Mouse (Mus musculus) heart, postnatal 0 days (tissue): ENCODE measurements at regions not wholly inside any gene's neighbourhood (a gene's known extent, or its start where the extent isn't known, plus 50 kb on each side); places are given as distances from the start of the nearest gene placed in this dataset.

Source experiments
- ATAC-seq: fragments of 200-750 bp; cut with Nextera tagmentation; 2 replicates; pipeline ENCODE4 v1.8.0; 2017; ENCODE audit warnings: low read depth, moderate number of reproducible peaks, moderate library complexity; ENCODE audit not compliant: insufficient read depth
- DNase-seq: peaks from one replicate; pipeline ENCODE4 v3.0.0-alpha.2; 2016; ENCODE audit warnings: low spot score
- H3K27ac ChIP-seq: fragments of 300-500 bp; sonication (generic); 2 replicates; pipeline ENCODE4 v1.5.1; 2014; ENCODE audit warnings: low read depth, mild to moderate bottlenecking
- H3K27me3 ChIP-seq: fragments of 300-500 bp; sonication (generic); 2 replicates; pipeline ENCODE4 v1.6.1; 2014; ENCODE audit warnings: low read length, mixed read lengths; ENCODE audit not compliant: control insufficient read depth, insufficient read depth
- H3K36me3 ChIP-seq: fragments of 300-500 bp; sonication (generic); replicated peaks from 2 replicates; pipeline ENCODE4 v1.6.1; 2014; ENCODE audit warnings: low read length, mixed read lengths; ENCODE audit not compliant: control insufficient read depth, insufficient read depth
- H3K4me1 ChIP-seq: fragments of 300-500 bp; sonication (generic); 2 replicates; pipeline ENCODE4 v1.6.1; 2014; ENCODE audit warnings: antibody characterized with exemption; ENCODE audit not compliant: control insufficient read depth, insufficient read depth
- H3K4me2 ChIP-seq: fragments of 300-500 bp; sonication (generic); 2 replicates; pipeline ENCODE4 v1.6.1; 2014; ENCODE audit warnings: low read depth, mild to moderate bottlenecking, low read length, moderate library complexity
- H3K4me3 ChIP-seq: fragments of 300-500 bp; sonication (generic); 2 replicates; pipeline ENCODE4 v1.5.1; 2014; ENCODE audit warnings: low read depth, low read length
- H3K9ac ChIP-seq: fragments of 300-500 bp; sonication (generic); replicated peaks from 2 replicates; pipeline ENCODE4 v1.6.1; 2014; ENCODE audit warnings: low read depth, low read length, mixed read lengths
- H3K9me3 ChIP-seq: fragments of 300-500 bp; sonication (generic); replicated peaks from 2 replicates; pipeline ENCODE4 v1.6.1; 2016; ENCODE audit warnings: low read length; ENCODE audit not compliant: control insufficient read depth
- CTCF ChIP-seq: IDR thresholded peaks from 2 replicates; pipeline ENCODE4 v1.5.1; 2016; ENCODE audit warnings: antibody characterized with exemption, control low read depth, low read depth
- EP300 ChIP-seq: IDR thresholded peaks from 2 replicates; pipeline ENCODE4 v1.6.1; 2016; ENCODE audit warnings: antibody characterized with exemption, low read depth
- WGBS: fragments of 180-500 bp; shearing (Covaris S2); extraction: QIAGEN DNeasy Blood & Tissue Kit; methylation state at CpG from one replicate; pipeline ENCODE4 v1.1.7; 2014; 5-methylcytosine and 5-hydroxymethylcytosine counted together

DNA sequence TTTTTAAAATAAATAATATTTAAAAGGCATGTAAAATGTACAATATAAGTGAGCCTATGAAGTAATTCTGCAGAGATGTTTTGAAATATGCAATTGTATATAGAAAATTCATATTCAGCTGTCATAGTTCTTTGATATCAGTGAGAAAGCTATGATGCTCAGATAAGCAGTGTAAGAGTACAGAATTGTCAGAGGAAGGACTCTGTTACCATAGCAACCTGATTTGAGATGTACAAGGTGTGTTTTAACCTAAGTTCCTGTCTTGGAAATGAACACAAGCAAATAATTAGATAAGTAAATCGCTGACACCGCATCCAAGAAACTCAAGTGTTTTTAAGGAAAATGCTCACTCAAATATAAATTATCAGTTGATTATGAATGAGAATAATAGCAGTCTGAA lies 271.8 kb downstream of the Gabrg2 start:
- H3K27ac ChIP-seq, result no peak overlapping the region
- 85% methylated on average over 2 of the region's 2 CpGs for whole genome bisulfite sequencing
- no peaks in the 10 kb centered on the region for H3K9me3 ChIP-seq
- no peak overlapping the region for H3K4me3 ChIP-seq
- DNase-seq, result no peak
- H3K27me3 ChIP-seq, result no peaks in the 10 kb centered on the region
- TF ChIP-seq EP300, result no peak
- no peak for TF ChIP-seq CTCF
- no peak overlapping the region for H3K9ac ChIP-seq
- no peak for ATAC-seq
- no peaks in the 10 kb centered on the region for H3K4me1 ChIP-seq
- no peaks in the 10 kb centered on the region for H3K36me3 ChIP-seq
- no peak overlapping the region for H3K4me2 ChIP-seq

DNA sequence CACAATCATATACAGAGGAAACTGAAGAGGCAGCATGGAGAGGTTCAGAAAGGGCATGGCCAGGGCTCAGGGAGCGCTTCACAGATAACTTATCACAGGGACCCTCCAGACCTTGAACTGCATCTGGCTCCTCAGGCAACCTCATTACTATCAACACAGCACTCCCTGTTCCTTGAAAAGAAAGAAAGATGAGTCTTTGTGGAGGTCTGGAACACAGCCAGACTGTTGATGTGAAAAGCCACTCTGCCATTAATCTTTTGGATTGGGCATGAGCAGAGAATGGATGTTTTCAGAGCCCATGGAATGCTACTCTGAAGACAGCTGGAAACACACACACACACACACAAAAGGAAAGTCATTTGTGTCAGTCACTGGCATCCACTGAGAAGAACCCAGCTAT lies 284.0 kb downstream of the Gabrg2 start:
- Histone ChIP-seq H3K27me3 (no peaks in the 10 kb centered on the region), H3K36me3 (no peaks in the 10 kb centered on the region), H3K4me2 (no peak overlapping the region), H3K4me1 (no peaks in the 10 kb centered on the region), H3K4me3 (no peak overlapping the region), H3K9me3 (no peaks in the 10 kb centered on the region), H3K27ac (no peak overlapping the region), H3K9ac (no peak overlapping the region)
- DNase-seq (no peak), ATAC-seq (no peak)
- 60% methylated on average over 1 of the region's 1 CpGs for WGBS
- TF ChIP-seq CTCF, result no peak

DNA sequence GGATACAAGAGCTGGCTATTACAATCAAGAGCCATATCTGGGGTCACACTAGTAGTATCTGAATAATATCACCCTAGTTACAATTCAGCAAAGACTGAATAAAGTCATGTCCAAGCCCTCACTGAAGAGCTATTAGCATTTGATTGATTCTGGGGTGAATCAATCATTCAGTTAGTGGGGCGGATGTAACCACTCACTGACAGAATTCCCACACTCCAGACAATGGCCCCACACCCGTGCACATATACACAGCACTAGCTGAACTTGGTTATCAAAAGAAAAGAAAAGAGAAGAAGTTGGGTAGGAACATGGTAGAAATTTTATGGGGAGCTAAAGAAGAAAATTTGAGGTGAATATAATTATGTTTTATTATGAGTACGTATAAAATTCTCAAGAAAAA lies 310.0 kb downstream of the Gabrg2 start:
- Histone ChIP-seq H3K9ac (no peak overlapping the region), H3K4me3 (no peak overlapping the region), H3K9me3 (no peaks in the 10 kb centered on the region), H3K4me1 (no peaks in the 10 kb centered on the region), H3K27me3 (no peaks in the 10 kb centered on the region), H3K27ac (no peak overlapping the region), H3K36me3 (no peaks in the 10 kb centered on the region), H3K4me2 (no peak overlapping the region)
- ATAC-seq (no peak), DNase-seq (no peak)
- WGBS, result 67% methylated on average over 3 of the region's 3 CpGs
- TF ChIP-seq CTCF, result no peak
- no peak for TF ChIP-seq EP300

DNA sequence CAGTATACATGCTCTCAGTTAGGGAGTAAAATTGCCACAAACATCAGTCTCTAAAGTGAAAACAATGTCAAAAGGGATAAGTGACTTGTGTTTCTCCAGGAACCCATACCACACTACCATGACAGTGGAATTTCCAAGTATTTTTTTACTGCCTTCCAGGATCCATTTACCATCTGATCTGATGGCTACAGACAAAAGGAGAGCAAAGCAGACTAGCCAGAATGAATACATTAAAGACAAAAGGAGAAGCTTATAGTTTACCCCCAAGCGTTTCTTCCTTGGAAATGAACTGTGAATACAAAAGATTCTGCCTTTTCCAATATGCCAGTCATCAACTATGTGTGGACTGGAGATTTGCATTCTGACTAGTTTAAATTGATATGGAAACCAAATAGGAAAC lies 317.7 kb downstream of the Gabrg2 start:
- no peak for TF ChIP-seq CTCF
- TF ChIP-seq EP300, result no peak
- Histone ChIP-seq H3K27me3 (no peaks in the 10 kb centered on the region), H3K4me1 (no peaks in the 10 kb centered on the region), H3K4me3 (no peak overlapping the region), H3K27ac (no peak overlapping the region), H3K9me3 (no peaks in the 10 kb centered on the region), H3K9ac (no peak overlapping the region), H3K36me3 (no peaks in the 10 kb centered on the region), H3K4me2 (no peak overlapping the region)
- WGBS, result 58% methylated on average over 1 of the region's 1 CpGs
- no peak for ATAC-seq
- no peak for DNase-seq

DNA sequence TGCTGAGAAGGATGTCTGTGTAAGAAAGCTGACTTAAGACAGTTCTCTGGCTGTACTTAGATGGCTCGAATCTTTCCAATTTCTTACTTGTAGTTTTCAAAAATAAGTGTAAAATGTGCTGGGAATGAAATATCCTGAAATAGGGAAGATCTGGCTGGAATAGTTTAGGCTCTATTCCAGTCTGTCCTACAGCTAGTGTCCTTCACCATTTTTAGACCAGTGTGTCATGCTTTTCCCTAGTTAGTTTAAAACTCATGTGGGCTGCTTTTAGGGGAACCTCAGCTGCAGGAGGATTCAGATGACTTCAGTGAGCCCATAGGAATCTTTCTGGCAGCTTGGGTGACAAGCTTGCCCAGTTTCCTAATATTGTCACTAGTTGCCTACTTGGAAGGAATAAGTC lies 348.1 kb downstream of the Gabrg2 start:
- no peak overlapping the region for H3K27ac ChIP-seq
- no peaks in the 10 kb centered on the region for H3K9me3 ChIP-seq
- ATAC-seq (no peak), DNase-seq (no peak)
- H3K4me3 ChIP-seq, result no peak overlapping the region
- TF ChIP-seq CTCF (no peak), EP300 (no peak)
- no peaks in the 10 kb centered on the region for H3K27me3 ChIP-seq
- WGBS, result 45% methylated on average over 1 of the region's 1 CpGs
- no peaks in the 10 kb centered on the region for H3K4me1 ChIP-seq
- no peak overlapping the region for H3K9ac ChIP-seq
- no peaks in the 10 kb centered on the region for H3K36me3 ChIP-seq
- no peak overlapping the region for H3K4me2 ChIP-seq

DNA sequence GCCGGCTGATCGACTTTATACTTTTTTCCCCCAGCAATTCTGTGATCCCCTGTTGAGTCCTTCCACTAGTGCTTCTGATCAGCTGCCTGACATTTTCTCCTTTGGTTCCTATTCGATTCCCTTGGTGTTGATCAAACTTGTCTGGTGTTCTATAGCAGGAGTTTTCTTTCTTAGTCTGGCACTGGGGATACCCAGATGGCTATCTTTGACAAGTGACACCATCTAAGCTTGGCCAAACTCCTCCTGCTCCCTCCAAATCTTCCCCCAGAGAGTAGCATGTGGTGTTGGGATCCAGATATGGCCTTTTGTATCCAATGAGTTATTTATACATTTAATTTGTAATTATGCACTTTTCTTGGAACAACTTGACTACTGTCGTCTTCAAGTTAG lies 355.2 kb downstream of the Gabrg2 start:
- H3K9me3 ChIP-seq, result no peaks in the 10 kb centered on the region
- H3K4me2 ChIP-seq, result no peak overlapping the region
- WGBS, result 29% methylated on average over 4 of the region's 4 CpGs
- DNase-seq, result no peak
- TF ChIP-seq CTCF, result no peak
- TF ChIP-seq EP300, result no peak
- H3K36me3 ChIP-seq, result no peaks in the 10 kb centered on the region
- no peaks in the 10 kb centered on the region for H3K27me3 ChIP-seq
- no peak overlapping the region for H3K4me3 ChIP-seq
- H3K4me1 ChIP-seq, result no peaks in the 10 kb centered on the region
- no peak overlapping the region for H3K27ac ChIP-seq
- ATAC-seq, result no peak
- no peak overlapping the region for H3K9ac ChIP-seq
